Mouse (Mus musculus) bone marrow macrophage, adult 2 months (primary cell): Measurements from ENCODE around the gene Iqsec1. TPM values are rescaled to one million over a fixed set of nuclear protein-coding genes. Genes with fewer than 3 reads are reported as not detected.
A peak's percentile ranks its signal among the peaks of the same experiment; 100 is the strongest.

Experiments used
- H3K27ac ChIP-seq: 2 replicates; pipeline ENCODE4 v1.5.1; 2012; ENCODE audit warnings: low read depth, low read length; ENCODE audit not compliant: insufficient read depth
- H3K4me1 ChIP-seq: 2 replicates; pipeline ENCODE4 v1.6.1; 2012; ENCODE audit warnings: low read length; ENCODE audit not compliant: control insufficient read depth, insufficient read depth
- H3K4me3 ChIP-seq: 2 replicates; pipeline ENCODE4 v1.5.1; 2012; ENCODE audit warnings: mild to moderate bottlenecking, low read length, moderate library complexity; ENCODE audit not compliant: insufficient read depth
- CTCF ChIP-seq: IDR thresholded peaks from 2 replicates; pipeline ENCODE4 v1.5.1; 2012; ENCODE audit warnings: low read depth, mild to moderate bottlenecking, low read length, moderate library complexity
- POLR2A ChIP-seq: IDR thresholded peaks from 2 replicates; pipeline ENCODE4 v1.6.1; 2012; ENCODE audit warnings: mild to moderate bottlenecking, low read depth, low read length, borderline replicate concordance
- polyA plus RNA-seq: library from polyadenylated mRNA; stranded (reverse); fragments of >200 nt; gene quantifications from 2 replicates; pipeline ENCODE4 v1.2.4, GENCODE M21; 2012; ENCODE audit not compliant: missing spikeins, insufficient read depth, insufficient read length

Gene Iqsec1
- polyA plus RNA-seq, 1 experiment = 38.2 TPM

DNA sequence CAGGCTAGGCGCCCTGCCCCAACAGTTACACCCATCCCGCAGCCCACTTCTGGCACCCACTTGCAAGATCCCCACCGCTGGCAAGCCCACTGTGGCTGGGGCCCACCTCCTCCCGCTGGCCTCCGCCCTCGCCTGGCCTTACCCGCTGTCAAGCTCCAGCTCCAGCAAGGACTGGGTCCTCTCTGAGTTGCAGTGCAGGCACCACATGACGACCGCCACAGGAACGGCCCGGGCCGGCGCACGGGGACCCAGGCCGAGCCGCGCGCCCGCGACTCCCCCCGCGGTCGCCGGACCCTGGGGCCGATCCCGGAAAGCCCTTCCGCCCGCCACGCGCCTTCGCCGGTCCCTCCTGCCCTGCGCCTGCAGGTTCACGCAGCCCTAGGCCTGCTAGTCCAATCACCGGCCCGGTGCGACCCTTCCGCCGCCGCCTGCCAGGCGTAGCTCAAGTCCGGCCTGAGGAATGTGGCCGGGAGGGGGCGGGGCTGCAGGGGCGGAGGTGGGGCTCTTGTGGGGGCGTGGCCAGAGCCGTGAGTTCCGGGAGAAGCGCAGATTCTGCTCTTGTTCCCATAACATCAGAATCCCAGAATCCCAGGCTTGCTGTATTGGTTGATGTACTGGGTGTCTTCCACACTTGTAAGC is 272.3 kb downstream of the Iqsec1 start:
- TF ChIP-seq CTCF (no peak), POLR2A (0 out of 2 replicates have a peak, but pooled peaks have one; percentile 24)
- Histone ChIP-seq H3K27ac (peak overlapping the region; percentile 9), H3K4me1 (peaks cover 51% of the 10 kb centered on the region), H3K4me3 (peak overlapping the region; percentile 77)

DNA sequence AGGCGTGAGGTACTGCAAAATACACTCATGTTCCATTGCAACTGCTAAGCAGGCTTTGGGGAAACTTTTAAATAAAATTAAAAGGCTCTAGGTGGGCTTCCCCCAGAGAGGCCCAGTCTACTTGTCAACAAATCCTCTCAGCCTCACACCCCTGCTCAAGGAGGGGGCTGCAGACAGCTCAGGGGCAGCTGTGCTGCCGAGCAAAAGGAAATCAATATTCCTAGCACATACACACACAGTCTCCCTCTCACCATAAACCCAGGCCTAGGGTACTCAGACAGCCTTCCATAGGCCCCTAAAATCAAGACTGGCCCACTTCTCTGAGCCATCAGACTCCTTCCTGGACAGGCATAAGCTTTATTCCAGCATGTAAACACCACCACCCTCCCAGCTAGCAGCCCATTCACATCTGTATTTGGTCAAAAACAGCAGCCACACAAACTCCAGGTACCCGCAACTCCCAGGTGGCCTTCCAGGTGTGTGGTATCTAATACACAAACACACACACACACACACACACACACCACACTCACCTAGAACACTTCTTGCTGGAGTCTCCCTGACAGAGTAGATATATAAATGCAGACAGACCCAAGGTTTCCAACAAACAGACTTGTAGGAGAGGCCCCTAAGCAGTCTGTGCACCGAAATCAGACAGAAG is 273.1 kb downstream of the Iqsec1 start:
- Histone ChIP-seq H3K4me3 (peak overlapping the region; percentile 77), H3K4me1 (peaks cover 52% of the 10 kb centered on the region), H3K27ac (no peak overlapping the region)
- TF ChIP-seq CTCF (no peak), POLR2A (no peak)

DNA sequence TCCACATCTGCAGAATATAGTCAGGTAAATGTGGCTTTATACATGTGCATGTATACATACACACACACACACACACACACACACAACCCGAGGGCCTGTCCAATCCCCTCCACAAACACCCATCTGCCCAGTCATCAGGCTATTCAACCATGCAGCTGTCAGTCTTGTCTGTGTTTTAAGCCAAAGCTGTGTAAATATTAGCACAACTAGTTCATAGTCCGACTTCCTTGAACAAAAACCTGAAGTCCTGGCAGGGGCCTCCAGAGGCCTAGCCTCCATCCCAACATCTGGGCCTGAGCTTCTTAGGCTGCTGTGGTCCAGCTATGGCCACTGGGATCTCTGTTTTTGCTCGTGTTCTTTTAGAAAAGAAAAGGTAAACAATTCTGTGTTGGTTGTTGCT is 274.8 kb downstream of the Iqsec1 start:
- peak overlapping the region; percentile 66 for H3K27ac ChIP-seq
- H3K4me3 ChIP-seq = no peak overlapping the region
- peaks cover 58% of the 10 kb centered on the region for H3K4me1 ChIP-seq
- TF ChIP-seq CTCF (no peak), POLR2A (no peak)

DNA sequence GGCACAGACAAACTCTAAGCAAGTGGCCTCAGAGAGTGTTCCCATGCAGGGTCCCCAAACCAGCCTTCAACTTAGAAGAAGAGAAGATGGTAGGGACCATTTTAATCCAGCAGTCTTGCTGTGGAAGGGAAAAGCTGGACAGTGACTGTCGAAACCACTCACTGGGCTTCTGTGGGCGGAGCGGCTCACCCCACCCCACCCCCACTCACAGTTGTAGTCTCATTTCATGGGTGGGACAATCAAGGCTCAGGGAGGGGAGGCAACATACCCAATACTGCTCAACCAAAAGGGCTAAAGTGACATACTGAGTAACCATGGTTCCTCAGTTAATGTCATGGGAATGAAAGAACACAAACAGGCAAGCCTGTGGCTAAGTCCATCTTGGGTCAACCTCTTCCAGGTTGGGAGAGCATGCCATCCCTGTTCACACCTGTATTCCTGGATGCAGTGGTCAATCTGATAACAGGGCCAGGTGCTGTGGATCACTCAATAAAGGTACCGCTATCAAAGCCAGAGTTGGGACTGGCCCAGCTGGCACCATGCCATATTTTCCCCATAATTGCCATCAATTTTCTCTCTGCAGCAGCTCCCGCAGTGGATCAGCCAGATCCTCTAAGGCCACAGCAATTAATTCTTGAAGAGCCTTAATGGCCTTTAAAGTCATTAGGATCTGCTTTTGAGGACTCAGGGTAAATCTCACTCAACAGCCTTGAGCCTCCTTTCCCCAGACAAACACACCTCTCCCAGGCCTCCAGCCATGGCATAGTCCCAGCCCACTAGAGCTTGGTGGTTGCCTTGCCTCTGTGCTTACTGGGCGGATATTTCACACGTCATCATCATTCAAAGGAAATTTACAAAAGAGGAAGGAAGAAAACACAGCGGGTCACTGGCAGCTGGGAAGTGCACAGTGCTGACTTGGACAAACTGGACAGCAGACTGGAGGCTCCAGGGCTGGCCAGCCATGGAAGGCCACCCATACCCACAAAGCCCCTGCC is 275.7 kb downstream of the Iqsec1 start:
- peaks cover 58% of the 10 kb centered on the region for H3K4me1 ChIP-seq
- H3K27ac ChIP-seq = peak overlapping the region; percentile 66
- TF ChIP-seq POLR2A = no peak
- no peak for TF ChIP-seq CTCF
- no peak overlapping the region for H3K4me3 ChIP-seq

DNA sequence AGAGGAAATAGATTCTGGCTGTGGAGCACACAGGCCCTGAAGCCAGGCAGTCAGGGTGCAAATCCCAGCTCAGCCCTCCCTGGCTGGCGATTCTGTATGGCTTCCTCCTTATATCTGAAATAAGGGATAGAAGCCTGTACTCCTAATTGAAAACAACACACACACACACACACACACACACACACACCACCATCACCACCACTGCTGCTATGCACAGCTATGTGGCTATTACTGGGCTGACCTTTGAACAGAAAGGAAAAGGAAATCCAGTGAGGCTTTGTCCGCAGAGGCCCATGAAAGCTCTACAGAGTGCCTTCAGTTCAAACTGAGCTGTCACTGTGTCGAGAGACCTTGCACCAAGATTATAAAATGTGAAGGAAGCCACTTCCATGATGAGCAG is 276.4 kb downstream of the Iqsec1 start:
- H3K27ac ChIP-seq = peak overlapping the region; percentile 48; the same call in 1 of the 2 replicates
- H3K4me1 ChIP-seq = peaks cover 58% of the 10 kb centered on the region

DNA sequence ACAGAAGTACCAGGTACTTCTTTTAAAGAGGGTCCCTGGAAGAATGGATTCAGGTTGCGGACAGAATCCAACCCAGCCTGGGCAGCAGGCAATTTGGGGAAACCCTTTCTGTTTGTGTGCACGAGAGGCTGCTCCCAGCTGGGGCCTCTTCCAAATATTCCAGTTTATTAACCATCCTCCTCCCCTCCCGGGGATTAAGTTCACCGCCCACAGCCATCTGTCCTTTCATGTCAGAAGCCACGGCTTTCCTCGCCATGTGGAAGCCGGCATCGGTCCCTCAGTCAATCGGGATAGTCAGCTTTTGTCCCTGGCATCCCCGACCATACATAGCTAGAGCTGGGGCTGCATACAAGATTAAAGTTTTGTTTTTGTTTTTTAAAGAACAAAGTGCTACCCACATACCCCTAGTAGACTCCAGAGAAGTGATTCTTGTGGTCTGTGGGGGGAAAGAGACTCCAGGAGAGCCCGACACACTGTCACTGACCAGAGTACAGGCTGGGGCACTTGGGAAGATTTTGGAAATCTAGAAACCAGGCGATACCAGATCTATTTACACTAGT is 276.9 kb downstream of the Iqsec1 start:
- H3K4me1 ChIP-seq = peaks cover 55% of the 10 kb centered on the region

More for the DNA sequence above, 276.4 kb downstream of the Iqsec1 start:
- TF ChIP-seq POLR2A (no peak), CTCF (no peak)
- H3K4me3 ChIP-seq = no peak overlapping the region

DNA sequence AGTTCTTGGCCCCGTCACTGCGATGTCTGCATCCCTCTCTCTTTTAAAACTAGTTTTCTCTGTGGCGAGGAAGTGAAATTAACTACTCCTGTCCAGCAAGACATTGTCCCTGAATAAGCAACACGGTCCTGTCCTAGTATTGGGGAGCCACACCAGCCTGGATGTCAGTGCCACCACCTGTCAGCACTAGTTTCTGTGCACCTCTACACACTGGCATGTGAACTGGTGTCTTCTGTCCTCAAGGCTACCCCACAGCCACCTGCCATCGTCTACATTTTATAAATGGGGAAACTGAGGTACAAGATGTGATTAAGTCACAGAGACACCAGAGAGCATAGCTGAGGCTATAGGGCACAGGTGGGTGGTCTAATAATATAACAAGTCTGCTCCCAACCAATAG is 277.7 kb downstream of the Iqsec1 start:
- Histone ChIP-seq H3K4me1 (peaks cover 54% of the 10 kb centered on the region), H3K4me3 (no peak overlapping the region), H3K27ac (no peak overlapping the region)
- no peak for TF ChIP-seq CTCF
- TF ChIP-seq POLR2A = no peak

More for the DNA sequence above, 276.9 kb downstream of the Iqsec1 start:
- Histone ChIP-seq H3K27ac (no peak overlapping the region), H3K4me3 (no peak overlapping the region)
- TF ChIP-seq CTCF = no peak
- TF ChIP-seq POLR2A = no peak

DNA sequence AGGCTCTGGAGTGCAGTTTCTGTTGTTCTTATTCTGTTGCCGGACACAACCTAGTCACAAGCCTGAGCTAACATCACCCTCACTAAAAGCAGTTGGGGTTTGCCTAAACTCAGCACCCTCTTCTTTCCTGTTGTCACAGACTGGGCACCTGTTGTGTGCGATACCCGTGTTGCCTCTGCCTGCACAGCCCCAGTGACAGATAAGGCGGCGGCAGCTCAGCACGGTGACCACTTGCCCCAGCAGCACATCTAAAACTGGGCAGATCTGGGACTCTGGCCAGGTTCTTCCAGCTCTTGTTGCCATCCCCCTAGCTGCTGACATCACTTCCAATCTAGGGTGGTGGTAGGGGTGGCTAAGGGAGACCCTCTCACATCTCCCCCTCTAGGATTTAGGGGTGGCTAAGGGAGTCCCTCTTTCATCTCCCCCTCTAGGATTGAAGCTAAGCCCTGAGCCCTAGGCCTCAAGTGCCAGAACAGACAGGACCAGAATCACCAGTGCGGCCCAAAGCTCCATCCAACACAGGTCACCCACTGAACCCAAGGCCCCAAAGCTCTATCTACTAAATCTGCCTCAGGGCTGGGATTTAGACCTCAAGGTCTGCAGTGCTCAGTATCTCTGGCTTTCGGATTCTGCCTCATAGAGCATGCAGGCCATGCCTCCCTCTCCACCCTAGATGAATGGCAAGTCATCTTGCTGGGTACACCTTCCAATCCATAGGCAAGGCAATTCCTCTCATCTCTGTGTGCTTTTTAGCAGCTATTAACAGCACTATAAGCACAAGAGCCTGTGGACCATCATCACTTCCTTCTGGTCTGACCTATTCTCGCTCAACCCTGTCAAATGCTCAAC is 278.3 kb downstream of the Iqsec1 start:
- TF ChIP-seq CTCF = no peak
- no peak for TF ChIP-seq POLR2A
- peaks cover 52% of the 10 kb centered on the region for H3K4me1 ChIP-seq
- H3K4me3 ChIP-seq = no peak overlapping the region
- no peak overlapping the region for H3K27ac ChIP-seq

DNA sequence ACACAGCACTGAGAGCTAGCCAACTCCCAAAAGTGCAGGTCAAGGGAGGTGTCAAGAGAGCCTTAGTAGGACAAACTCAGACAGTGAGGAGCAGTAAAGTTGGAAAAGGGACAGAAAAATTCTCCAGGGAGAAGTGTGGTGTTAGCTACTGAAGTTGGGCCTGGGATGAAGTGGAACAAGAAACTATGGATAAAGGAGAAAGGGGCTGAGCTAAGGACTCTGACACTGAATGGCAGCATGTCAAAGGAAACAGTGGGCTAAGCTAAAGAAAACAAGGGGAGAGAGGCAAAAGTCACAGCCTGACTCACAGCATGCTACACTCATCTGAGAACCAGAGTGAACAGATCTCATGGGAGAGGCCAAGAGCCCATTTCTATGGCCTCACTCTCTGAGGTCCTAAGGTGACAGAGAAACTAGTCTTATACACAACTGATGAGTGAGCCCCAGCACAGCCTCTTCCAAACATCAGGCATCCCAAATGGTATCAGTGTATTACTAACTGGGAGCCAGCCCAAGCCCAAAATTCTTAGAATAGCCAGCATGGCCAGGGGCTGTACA is 280.3 kb downstream of the Iqsec1 start:
- Histone ChIP-seq H3K4me3 (no peak overlapping the region), H3K4me1 (peaks cover 52% of the 10 kb centered on the region), H3K27ac (no peak overlapping the region)
- TF ChIP-seq CTCF (no peak), POLR2A (no peak)
